Mouse (Mus musculus): ENCODE measurements at regions not wholly inside any gene's neighbourhood (a gene's known extent, or its start where the extent isn't known, plus 50 kb on each side); places are given as distances from the start of the nearest gene placed in this dataset.
A peak's percentile ranks its signal among the peaks of the same experiment; 100 is the strongest.

DNA sequence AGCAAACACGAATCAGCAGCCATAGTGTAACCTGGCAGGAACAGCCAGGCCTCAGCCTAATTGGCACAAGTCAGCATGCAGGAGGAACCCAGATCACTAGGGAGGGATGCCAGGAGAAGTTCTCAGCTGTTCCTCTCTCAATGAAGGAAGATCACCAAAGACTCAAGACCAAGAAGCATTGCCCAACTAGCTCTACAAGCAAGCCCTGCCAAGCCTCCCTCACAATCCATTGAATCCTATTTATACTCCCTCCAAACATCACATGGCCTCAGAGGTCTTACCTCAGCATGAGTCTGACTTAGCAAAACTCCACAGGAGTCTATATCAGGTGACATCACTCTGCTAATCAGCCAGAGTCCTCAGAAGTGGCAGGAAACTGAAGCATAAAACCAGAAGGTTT is 135.1 kb downstream of the Rbm43 start:
- DNase-seq (ENCODE audit: low spot score in 2 of 2) = no peak

DNA sequence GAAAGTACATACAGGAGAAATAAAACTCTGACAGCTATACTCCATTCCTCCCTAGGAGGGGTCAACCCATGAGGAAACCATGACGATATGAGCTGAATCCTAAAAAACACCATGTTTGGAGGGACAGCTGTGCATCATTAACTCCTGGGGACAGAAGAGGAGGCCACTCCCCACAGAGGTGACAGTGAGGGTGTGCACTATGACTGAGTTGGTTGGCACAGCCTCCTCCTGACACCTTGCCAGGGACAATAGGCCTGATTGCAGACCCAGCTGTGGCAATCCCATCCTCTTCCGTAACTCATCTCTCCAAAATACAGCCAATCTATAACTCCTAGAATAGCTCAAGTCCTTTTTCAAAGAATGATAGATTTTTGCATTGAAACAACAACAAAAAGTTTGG is 112.0 kb downstream of the Rbm43 start:
- DNase-seq (ENCODE audit: low spot score in 2 of 2) = no peak

DNA sequence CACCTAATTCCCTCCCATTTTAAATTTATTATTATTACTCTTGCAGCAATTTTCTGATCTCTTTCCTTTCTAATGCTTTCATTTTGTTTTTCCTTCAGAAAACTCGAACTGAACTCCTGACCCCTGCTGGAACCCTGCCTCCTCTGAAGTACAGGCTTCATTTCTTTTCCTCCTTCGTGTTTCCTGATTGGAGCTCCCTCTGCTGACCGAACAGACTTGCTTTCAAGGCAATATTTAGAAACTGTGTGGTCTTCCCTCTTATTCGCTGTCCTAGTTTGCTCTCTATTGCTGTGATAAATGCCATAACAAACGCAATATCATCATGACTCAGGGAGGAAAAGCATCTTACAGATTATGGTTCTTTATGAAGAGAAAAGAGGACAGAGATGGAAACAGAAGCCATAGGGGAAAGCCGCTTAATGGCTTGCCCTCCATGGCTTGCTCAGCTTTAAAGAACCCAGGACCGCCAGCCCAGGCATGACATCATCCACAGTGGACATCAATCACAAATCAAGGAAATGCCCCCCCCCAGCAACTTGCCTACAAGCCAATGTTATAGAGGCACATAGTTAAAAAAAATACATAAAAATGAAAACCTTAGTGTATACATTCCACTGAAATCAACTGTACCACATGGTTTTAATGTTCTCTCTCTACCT is 104.5 kb downstream of the Rbm43 start:
- DNase-seq (ENCODE audit: low spot score in 2 of 2) = peak in 1 of 2 experiments; percentile 53

DNA sequence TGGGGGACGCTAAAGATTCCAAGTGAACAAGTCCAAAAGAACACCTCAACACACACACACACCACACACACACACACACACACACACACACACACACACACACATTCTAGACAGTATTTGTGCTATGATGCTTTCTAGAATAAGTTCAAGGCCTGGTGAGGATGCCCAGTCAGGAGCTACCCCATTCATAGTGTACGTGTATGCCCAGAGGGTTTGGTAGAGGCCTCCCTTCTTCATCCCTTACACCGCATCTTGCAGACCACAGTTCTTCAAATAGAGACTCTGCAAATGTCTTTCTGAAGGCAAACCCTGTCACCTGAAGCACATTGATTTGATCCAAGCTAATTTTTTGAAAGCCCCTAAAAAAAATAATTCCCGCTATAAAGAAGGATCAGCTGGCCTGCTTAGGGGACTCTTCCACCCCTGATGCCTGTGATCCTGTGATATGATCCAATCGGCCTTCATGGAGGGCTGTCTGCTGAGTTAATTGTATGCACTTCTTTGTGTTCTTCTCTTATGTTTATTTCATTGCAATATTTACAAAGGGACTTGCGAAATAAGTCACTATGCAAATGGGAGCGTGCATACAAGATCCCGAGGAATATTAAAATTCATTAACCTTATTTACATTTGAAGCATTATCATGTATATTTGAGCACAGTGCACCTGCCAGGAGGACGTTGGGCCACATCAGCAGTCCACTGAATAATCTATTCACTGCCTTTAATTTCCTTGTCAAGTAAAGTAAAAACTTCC is 103.8 kb downstream of the Rbm43 start:
- DNase-seq (ENCODE audit: low spot score in 2 of 2) = no peak

DNA sequence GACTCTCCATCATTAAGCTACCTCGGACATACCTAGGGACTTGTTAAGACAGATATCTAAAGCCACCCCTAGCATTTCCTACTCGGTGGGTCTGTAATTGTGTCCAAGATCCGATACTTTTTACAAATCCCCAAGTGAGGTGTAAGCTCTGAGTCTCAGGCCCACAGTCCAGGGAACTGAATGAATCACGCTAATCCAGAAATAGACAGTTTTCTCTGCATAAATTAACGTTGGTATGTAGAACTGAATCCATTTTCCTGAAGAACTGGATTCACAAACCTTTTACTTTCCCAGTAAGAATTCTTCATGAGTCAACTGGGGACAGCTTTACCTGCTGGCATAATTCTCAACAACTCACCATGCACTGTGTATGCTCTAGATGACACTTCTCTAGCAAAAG is 97.1 kb downstream of the Rbm43 start:
- DNase-seq (ENCODE audit: low spot score in 2 of 2) = no peak

DNA sequence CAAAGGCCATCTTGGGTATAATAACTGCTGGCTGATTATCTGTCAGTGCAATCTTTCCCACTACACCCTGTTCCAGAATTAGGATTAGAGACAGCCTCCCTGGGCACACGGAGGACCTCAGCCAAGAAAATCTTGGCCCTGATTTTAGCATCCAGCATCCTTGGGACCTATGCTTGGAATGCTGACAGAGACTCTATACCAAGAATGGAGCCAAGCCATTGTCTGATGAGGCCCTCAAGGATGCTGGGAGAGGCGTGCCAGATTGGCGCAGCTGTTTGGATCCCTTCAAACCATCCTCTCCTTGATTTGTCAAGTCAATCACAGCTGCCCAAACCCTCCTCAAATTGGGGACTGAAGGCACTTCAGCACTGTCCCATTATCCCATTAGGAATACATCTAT is 94.2 kb downstream of the Rbm43 start:
- DNase-seq (ENCODE audit: low spot score in 2 of 2) = no peak

DNA sequence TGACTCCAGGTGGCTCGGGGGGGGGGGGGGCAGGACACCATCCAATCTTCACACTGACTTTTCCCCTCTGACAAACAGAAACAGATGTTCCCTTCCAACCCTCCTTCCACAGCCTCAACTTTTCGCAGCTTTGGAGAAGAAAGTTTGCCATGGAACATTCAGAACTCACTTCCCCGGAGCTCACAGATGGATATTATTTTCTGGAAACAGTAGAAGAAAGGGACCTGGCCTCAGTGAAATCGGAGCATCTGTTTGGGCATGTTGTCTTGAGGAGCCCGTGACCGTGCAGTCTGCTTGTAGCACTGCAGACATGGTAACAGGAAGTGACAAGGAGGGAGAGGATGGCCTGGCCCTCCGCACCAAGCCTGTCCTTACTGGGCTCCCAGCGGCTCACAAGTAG is 90.1 kb downstream of the Rbm43 start:
- DNase-seq (ENCODE audit: low spot score in 2 of 2) = no peak

DNA sequence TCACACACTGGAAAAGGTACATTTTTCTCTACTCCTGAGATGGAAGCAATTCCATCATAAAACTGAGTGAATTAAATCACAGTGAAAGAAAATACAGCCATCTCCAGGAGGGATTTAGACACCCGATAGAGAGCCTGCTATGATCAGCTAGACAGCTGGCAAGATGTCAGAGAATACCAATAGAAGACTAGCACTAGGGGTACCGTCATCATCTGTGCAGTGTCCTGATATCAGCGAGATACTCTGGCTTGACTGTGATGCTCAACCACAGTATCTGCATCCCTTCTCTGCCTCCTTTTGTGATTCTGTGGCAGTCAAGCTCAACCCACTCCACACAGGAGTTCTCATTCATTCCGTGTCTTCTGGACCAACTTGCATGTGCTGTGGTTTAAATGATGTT is 87.4 kb downstream of the Rbm43 start:
- DNase-seq (ENCODE audit: low spot score in 2 of 2) = no peak

DNA sequence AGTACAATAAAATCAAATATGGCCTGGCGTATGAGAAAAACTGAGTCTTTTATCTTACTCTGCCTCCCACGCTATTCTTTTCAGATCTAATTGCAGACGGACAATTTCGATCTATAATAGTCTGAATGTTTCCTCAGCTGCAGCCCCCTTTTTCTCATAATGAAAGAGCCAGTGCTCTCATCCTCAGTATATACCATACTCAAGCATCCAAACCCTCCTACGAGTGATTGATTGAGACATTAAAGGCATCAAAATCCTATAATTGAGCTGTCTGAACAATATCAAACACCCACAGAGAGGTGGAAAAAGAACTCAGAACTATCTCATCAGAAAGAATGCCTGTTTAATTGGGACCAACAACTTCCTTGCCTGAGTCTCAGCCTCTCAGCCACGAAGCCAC is 87.0 kb downstream of the Rbm43 start:
- no peak for DNase-seq (ENCODE audit: low spot score in 2 of 2)

DNA sequence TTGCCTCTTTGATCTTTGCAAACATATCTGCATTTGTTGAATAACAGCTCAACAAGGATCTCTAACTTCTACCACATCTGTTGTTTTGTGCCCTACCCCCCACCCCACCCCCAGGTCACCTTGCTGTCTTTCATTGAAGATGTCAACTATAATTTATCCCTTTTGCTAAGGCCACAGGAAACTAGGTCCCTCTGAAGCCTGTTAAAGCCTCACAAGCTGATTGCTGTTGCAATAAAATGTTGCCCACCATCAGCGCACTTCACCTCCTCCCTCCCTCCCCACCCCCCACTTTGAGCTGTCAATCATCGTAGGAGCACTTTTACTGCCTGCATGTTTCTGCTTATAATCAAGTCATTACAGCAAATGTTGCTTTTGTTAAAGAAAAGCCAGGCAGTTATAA is 86.5 kb downstream of the Rbm43 start:
- DNase-seq (ENCODE audit: low spot score in 2 of 2) = no peak

DNA sequence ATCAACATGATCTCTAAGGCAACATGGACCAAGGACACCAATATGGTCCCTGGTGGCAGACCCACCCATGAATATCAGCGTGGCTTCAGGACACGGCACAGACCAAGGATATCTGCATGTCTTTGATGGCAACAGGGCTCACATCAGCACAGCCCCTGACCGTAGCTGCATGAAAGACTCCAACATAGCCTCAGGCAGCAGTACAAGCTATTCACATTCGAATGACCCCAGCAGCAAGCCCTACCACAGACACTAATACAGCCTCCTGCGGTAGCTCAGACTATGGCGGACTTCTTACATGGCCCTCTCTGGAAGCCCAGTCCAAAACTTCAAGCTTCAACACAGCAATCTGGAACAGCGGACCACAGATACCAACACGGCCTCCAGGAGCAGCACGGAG is 84.4 kb downstream of the Rbm43 start:
- DNase-seq (ENCODE audit: low spot score in 2 of 2) = no peak

DNA sequence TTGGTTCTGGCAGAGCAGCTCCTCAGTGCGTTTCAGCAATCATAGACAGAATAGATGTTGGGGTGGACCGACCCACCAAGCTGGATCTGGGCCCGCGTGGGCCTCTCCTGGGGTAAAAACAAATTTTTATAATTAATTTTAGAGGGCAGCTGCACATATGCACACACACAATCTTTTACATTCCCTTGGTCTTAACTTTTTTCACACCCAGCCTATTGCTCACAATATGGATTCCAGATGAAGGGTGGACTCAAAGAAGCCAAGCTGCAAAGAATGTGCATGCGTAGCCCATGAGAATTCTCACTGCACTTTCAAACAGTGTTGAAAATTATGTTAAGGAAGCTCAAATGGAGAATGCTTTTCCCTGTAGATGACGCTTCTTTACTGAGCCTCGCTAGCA is 83.3 kb downstream of the Rbm43 start:
- no peak for DNase-seq (ENCODE audit: low spot score in 2 of 2)

DNA sequence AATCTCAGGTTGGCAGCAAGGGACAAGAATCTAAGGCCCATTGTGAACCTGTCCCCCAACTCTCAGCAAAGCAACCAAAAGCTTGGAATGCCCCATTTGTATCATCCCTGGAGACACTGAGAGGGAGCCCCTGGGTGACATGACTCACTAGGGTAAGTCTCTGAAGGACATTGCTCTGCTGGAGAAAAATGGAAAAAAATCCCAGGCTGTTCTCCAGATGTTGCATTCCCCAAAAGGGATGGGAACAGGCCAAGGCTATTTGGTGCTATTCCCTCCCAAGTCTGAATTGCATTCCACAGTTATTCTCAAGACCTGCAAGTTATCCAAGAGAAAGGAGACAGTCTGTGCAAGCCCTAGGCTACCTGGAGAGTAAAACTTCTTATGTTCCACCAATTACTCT is 77.7 kb downstream of the Rbm43 start:
- no peak for DNase-seq (ENCODE audit: low spot score in 2 of 2)

DNA sequence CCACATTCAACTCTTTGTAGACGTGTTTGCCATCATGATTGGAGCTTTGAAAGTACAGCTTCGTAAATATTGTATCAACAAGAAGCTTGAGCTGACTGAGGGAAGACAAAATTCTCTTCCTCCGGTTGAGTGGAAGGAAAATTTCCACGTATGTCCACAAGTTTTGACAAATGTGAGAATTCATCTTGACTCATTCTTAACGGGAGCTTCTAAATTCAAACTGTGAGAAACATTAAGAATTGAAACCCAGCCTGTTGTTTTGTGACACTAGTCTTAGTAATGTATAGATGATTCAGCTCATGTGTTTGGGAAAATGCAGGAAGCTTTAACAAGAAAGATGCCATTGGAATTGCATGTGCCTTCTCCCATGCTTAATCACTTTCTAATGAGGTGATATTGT is 68.9 kb downstream of the Rbm43 start:
- no peak for DNase-seq (ENCODE audit: low spot score in 2 of 2)

DNA sequence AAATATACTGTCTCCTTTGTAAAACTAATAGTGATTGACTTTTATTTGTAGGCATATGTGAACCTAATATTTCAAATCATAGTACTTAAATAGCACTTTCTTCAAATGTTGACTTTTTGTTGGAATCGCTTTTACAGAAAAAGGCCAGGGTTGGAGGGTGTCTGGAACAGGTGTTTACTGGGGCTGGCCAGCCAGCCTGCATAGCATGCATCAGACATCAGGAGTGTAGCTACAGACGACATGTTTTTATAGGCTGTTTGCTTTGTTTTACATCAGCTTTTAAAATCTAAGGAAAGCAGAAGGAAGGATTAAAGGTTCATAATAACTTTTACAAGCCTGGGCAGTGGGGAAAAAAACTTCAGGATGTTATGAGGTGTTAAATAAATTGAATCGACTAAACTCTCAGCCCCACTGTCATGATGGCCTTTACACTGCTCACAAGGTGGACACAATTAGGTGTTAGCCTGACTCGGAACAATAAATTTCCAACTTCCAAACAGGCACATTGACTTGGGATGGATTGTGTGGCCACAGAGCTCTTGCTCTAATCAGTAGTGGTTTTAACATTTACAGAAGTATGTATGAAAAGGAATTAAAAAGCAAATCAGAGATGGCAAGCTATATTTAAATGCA is 66.0 kb downstream of the Rbm43 start:
- DNase-seq (ENCODE audit: low spot score in 2 of 2) = no peak

DNA sequence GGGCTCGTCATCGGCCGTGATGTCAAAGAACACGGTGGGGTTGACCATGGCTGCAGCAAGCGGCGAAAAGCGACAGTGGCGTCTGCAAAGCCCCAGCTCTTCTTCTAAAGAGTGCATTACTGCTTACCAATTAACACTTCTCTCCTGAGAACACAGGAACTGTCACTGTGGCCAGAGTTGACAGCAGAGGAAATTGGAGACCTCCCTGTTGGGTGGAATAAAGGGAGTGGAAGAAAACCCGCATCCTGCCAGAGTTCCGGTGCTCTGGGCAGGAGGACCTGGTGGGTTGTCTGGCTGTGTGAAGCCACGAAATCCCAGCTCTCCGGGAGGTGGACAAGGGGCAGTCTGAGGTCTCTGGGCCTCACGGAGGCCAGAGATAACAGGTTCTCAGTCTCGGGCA is 63.4 kb downstream of the Rbm43 start:
- no peak for DNase-seq (ENCODE audit: low spot score in 2 of 2)
